Mouse (Mus musculus) myocyte (in vitro differentiated cells): ENCODE data around the gene Rfx3. TPM values are rescaled to one million over a fixed set of nuclear protein-coding genes. Genes with fewer than 3 reads are reported as not detected.

Source experiments
- H3K27me3 ChIP-seq: one replicate; pipeline ENCODE4 v1.6.1; 2011; ENCODE audit not compliant: control insufficient read depth, insufficient read depth, insufficient read length
- H3K36me3 ChIP-seq: one replicate; pipeline ENCODE4 v1.6.1; 2011; ENCODE audit not compliant: control insufficient read depth, insufficient read depth
- H3K4me2 ChIP-seq: one replicate; pipeline ENCODE4 v1.6.1; 2011; ENCODE audit warnings: low read depth, control low read depth
- H3K4me3 ChIP-seq: one replicate; pipeline ENCODE4 v1.5.1; 2011; ENCODE audit warnings: mild to moderate bottlenecking, control low read depth, moderate library complexity
- H3K79me2 ChIP-seq: one replicate; pipeline ENCODE4 v1.6.1; 2011; ENCODE audit not compliant: control insufficient read depth, insufficient read depth
- H3ac ChIP-seq: one replicate; pipeline ENCODE4 v1.6.1; 2011; ENCODE audit not compliant: control insufficient read depth, insufficient read length
- CEBPB ChIP-seq: IDR thresholded peaks from 2 replicates; pipeline ENCODE4 v1.6.1; 2011; ENCODE audit warnings: mild to moderate bottlenecking, moderate library complexity; ENCODE audit not compliant: poor library complexity, insufficient read depth, severe bottlenecking
- E2F4 ChIP-seq: IDR thresholded peaks from one replicate; pipeline ENCODE4 v1.6.1; 2011; ENCODE audit warnings: mild to moderate bottlenecking, control low read depth, moderate library complexity; ENCODE audit not compliant: insufficient read depth
- MAX ChIP-seq: IDR thresholded peaks from one replicate; pipeline ENCODE4 v1.6.1; 2011; ENCODE audit warnings: low read depth, mild to moderate bottlenecking, control low read depth
- MYOD1 ChIP-seq, 3 experiments: IDR thresholded peaks; one replicate each; pipeline ENCODE4 v1.6.1; 2011; ENCODE audit warnings: control low read depth in 2 of 3, low read depth in 2 of 3, mild to moderate bottlenecking in 2 of 3, moderate library complexity in 1 of 3; ENCODE audit not compliant: insufficient read length in 2 of 3, control insufficient read depth in 1 of 3
- MYOG ChIP-seq, 3 experiments: IDR thresholded peaks; one replicate each; pipeline ENCODE4 v1.6.1; 2011; ENCODE audit warnings: control low read depth in 2 of 3, low read depth in 2 of 3, mild to moderate bottlenecking in 2 of 3; ENCODE audit not compliant: insufficient read length in 2 of 3, control insufficient read depth in 1 of 3, insufficient read depth in 1 of 3
- POLR2A ChIP-seq: IDR thresholded peaks from one replicate; pipeline ENCODE4 v1.6.1; 2011; ENCODE audit warnings: low read depth, mild to moderate bottlenecking, control low read depth, moderate library complexity; ENCODE audit not compliant: insufficient read length
- POLR2AphosphoS2 ChIP-seq: IDR thresholded peaks from one replicate; pipeline ENCODE4 v1.6.1; 2011; ENCODE audit warnings: low read depth, control low read depth; ENCODE audit not compliant: insufficient read length
- REST ChIP-seq: IDR thresholded peaks from one replicate; pipeline ENCODE4 v1.6.1; 2011; ENCODE audit warnings: mild to moderate bottlenecking, control low read depth, moderate library complexity; ENCODE audit not compliant: insufficient read depth, insufficient read length
- SRF ChIP-seq: IDR thresholded peaks from one replicate; pipeline ENCODE4 v1.6.1; 2011; ENCODE audit warnings: low read depth; ENCODE audit not compliant: control insufficient read depth, insufficient read length
- TCF12 ChIP-seq: IDR thresholded peaks from one replicate; pipeline ENCODE4 v1.6.1; 2011; ENCODE audit warnings: mild to moderate bottlenecking, control low read depth; ENCODE audit not compliant: poor library complexity, insufficient read depth, severe bottlenecking
- TCF3 ChIP-seq: IDR thresholded peaks from one replicate; pipeline ENCODE4 v1.6.1; 2011; ENCODE audit warnings: low read depth, control low read depth; ENCODE audit not compliant: insufficient read length
- USF1 ChIP-seq: IDR thresholded peaks from one replicate; pipeline ENCODE4 v1.6.1; 2011; ENCODE audit warnings: low read depth, mild to moderate bottlenecking, control low read depth, moderate library complexity
- polyA plus RNA-seq: library from polyadenylated mRNA; unstranded; fragments of >200 nt; fragmentation: generic; extraction: Trizol; gene quantifications from one replicate; pipeline ENCODE4 v1.2.1, GENCODE M21; 2012; ENCODE audit warnings: missing spikeins

The Rfx3 gene
- polyA plus RNA-seq, 1 experiment: 0.94 TPM

GRCm38 (mm10) chr19:27902601-27903000, 108.4 kb downstream of the Rfx3 start:
- no peaks in the 10 kb centered on the region for H3K36me3 ChIP-seq
- peak overlapping the region; percentile 4 for H3K4me3 ChIP-seq
- no peaks in the 10 kb centered on the region for H3K27me3 ChIP-seq
- H3K79me2 ChIP-seq: peaks cover 15% of the 10 kb centered on the region
- TF ChIP-seq POLR2A (peak; percentile 40), MYOD1 (IDR thresholded peaks at IDR 0.05; ENCODE audit: control insufficient read depth in 1 of 3, insufficient read length in 2 of 3, low read depth in 2 of 3) (peak in 2 of 3 experiments; percentile 31 to 42), TCF12 (no peak), SRF (no peak)
- H3K4me2 ChIP-seq: peak overlapping the region; percentile 84
- no peak overlapping the region for H3ac ChIP-seq

GRCm38 (mm10) chr19:27901693-27902092, 109.3 kb downstream of the Rfx3 start:
- Histone ChIP-seq H3K4me2 (peak overlapping the region; percentile 84), H3K36me3 (no peaks in the 10 kb centered on the region), H3ac (no peak overlapping the region), H3K4me3 (peak overlapping the region; percentile 4), H3K79me2 (peaks cover 15% of the 10 kb centered on the region), H3K27me3 (no peaks in the 10 kb centered on the region)
- TF ChIP-seq MYOD1 (IDR thresholded peaks at IDR 0.05; ENCODE audit: control insufficient read depth in 1 of 3, insufficient read length in 2 of 3, low read depth in 2 of 3) (peak; percentile 42 to 59 (median 47)), POLR2AphosphoS2 (no peak), MYOG (IDR thresholded peaks at IDR 0.05; ENCODE audit: control insufficient read depth in 1 of 3, insufficient read depth in 1 of 3, insufficient read length in 2 of 3, low read depth in 2 of 3) (peak in 1 of 3 experiments; percentile 59)

GRCm38 (mm10) chr19:27884520-27884919, 126.4 kb downstream of the Rfx3 start:
- TF ChIP-seq SRF: no peak
- TF ChIP-seq POLR2A: no peak
- TF ChIP-seq MAX: no peak
- TF ChIP-seq E2F4: no peak
- TF ChIP-seq MYOG (IDR thresholded peaks at IDR 0.05; ENCODE audit: control insufficient read depth in 1 of 3, insufficient read depth in 1 of 3, insufficient read length in 2 of 3, low read depth in 2 of 3): no peak
- no peak for TF ChIP-seq USF1
- no peak for TF ChIP-seq CEBPB
- TF ChIP-seq POLR2AphosphoS2: no peak
- no peak for TF ChIP-seq REST
- TF ChIP-seq MYOD1 (IDR thresholded peaks at IDR 0.05; ENCODE audit: control insufficient read depth in 1 of 3, insufficient read length in 2 of 3, low read depth in 2 of 3): no peak
- no peak for TF ChIP-seq TCF12
- TF ChIP-seq TCF3: no peak
- Histone ChIP-seq H3ac (no peak overlapping the region), H3K4me2 (no peak overlapping the region), H3K4me3 (no peak overlapping the region), H3K36me3 (no peaks in the 10 kb centered on the region), H3K27me3 (no peaks in the 10 kb centered on the region), H3K79me2 (no peaks in the 10 kb centered on the region)

- H3ac ChIP-seq: no peak overlapping the region
- H3K4me2 ChIP-seq: no peak overlapping the region
- no peaks in the 10 kb centered on the region for H3K27me3 ChIP-seq
- no peak overlapping the region for H3K4me3 ChIP-seq
- no peak for TF ChIP-seq MYOG (IDR thresholded peaks at IDR 0.05; ENCODE audit: control insufficient read depth in 1 of 3, insufficient read depth in 1 of 3, insufficient read length in 2 of 3, low read depth in 2 of 3)
- no peak for TF ChIP-seq SRF
- no peak for TF ChIP-seq REST
- TF ChIP-seq USF1: no peak
- TF ChIP-seq POLR2AphosphoS2: no peak
- TF ChIP-seq TCF3: no peak
- no peak for TF ChIP-seq CEBPB
- TF ChIP-seq MYOD1 (IDR thresholded peaks at IDR 0.05; ENCODE audit: control insufficient read depth in 1 of 3, insufficient read length in 2 of 3, low read depth in 2 of 3): no peak
- TF ChIP-seq MAX: no peak
- TF ChIP-seq TCF12: no peak
- TF ChIP-seq E2F4: no peak
- TF ChIP-seq POLR2A: no peak
- no peaks in the 10 kb centered on the region for H3K36me3 ChIP-seq
- H3K79me2 ChIP-seq: no peaks in the 10 kb centered on the region
Measured at GRCm38 (mm10) chr19:27877429-27877828, 133.5 kb downstream of the Rfx3 start.

- Histone ChIP-seq H3K4me3 (no peak overlapping the region), H3K4me2 (no peak overlapping the region), H3K36me3 (peaks cover 8% of the 10 kb centered on the region), H3K79me2 (no peaks in the 10 kb centered on the region), H3K27me3 (no peaks in the 10 kb centered on the region), H3ac (no peak overlapping the region)
- TF ChIP-seq CEBPB (no peak), MYOG (IDR thresholded peaks at IDR 0.05; ENCODE audit: control insufficient read depth in 1 of 3, insufficient read depth in 1 of 3, insufficient read length in 2 of 3, low read depth in 2 of 3) (no peak), MAX (no peak), TCF3 (no peak), USF1 (no peak), REST (no peak), POLR2A (no peak), E2F4 (no peak), POLR2AphosphoS2 (no peak), TCF12 (no peak), MYOD1 (IDR thresholded peaks at IDR 0.05; ENCODE audit: control insufficient read depth in 1 of 3, insufficient read length in 2 of 3, low read depth in 2 of 3) (no peak), SRF (no peak)
Measured at GRCm38 (mm10) chr19:27870794-27871193, 140.2 kb downstream of the Rfx3 start.
